Mouse (Mus musculus): ENCODE results near the gene Bhlhe41. TPM values are rescaled to one million over a fixed set of nuclear protein-coding genes. Genes with fewer than 3 reads are reported as not detected.

Gene Bhlhe41
- polyA plus RNA-seq, 1 experiment from 2014 or later = 1.6 TPM

DNA sequence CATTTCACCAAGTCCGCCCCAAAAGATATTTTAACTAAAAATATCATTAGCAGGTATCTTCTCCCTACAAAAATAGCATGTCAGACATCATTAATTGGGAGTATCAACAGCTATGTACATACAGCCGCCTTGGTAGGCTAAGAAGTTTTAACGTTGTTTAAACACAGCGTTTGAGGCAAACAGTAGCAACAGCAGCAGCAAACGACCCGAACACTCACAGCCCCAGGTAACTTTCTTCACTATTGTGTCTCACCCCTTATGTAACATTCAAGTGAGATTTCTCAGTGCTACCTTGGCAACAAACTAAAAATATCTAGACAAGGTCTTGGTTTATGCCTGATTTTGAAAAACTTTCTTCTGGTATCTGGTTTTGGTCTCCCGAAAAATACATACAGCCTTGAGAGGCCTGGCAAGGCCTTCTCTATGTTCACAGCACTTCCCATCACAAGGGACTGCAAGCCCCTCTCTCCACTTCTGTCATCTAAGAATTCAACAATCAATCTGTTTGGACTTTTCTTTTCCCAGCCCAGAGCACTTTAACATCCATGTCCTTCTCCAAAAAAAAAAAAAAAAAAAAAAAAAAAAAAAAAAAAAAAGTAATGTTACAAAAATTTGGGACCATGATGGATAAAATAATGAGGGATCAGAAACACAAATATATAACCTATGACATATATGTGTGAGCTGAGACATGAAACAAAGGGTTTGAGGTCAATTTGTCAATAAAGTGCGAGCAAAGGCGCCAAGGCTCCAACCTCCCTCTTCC lies 3.7 kb downstream of the Bhlhe41 start:
- H3K27ac ChIP-seq (replicated peaks) = no peak overlapping the region
- DNase-seq (ENCODE audit: low spot score) (no peak), ATAC-seq (ENCODE audit: low FRiP score, low TSS enrichment) (no peak)
- TF ChIP-seq CTCF (IDR thresholded peaks at IDR 0.05; ENCODE audit: low read depth) = no peak
- TF ChIP-seq EP300 (optimal IDR thresholded peaks at IDR 0.05) = no peak
- H3K9ac ChIP-seq (ENCODE audit: low read length) = no peak overlapping the region
- H3K4me3 ChIP-seq (ENCODE audit: low read depth, low read length) = no peak overlapping the region
- H3K4me2 ChIP-seq (replicated peaks; ENCODE audit: low read depth) = no peak overlapping the region
- H3K4me1 ChIP-seq (replicated peaks; ENCODE audit: control insufficient read depth, insufficient read depth) = no peaks in the 10 kb centered on the region
- H3K36me3 ChIP-seq (ENCODE audit: control insufficient read depth, insufficient read depth, low read length) = no peaks in the 10 kb centered on the region
- 83% methylated on average over 9 of the region's 9 CpGs for WGBS
- H3K9me3 ChIP-seq (ENCODE audit: control insufficient read depth, low read length) = no peaks in the 10 kb centered on the region
- peaks cover 6% of the 10 kb centered on the region; the same call in 1 of the 2 replicates for H3K27me3 ChIP-seq (ENCODE audit: control insufficient read depth, insufficient read depth, low read length)

DNA sequence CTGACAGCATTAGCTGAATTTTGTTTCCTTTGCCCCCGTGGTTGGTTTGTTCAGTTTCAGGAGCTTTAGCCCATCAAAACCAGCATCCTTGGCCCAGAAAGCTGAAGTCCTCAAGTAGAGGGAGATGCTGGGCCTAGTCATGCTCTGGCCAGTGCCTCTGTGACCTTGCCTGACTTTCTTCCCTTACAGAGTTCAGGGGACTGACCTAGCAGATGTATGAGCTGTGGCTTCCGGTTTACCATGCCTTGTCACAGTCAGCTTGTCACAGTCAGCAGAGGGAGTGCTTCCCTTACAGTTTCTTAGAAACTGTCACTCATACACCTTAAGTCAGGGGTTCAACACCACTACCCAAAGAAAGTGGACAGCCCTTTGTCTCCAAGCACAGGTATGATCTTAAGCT lies 5.0 kb downstream of the Bhlhe41 start:
- Histone ChIP-seq H3K4me1 (replicated peaks; ENCODE audit: control insufficient read depth, insufficient read depth) (no peaks in the 10 kb centered on the region), H3K27me3 (ENCODE audit: control insufficient read depth, insufficient read depth, low read length) (peaks cover 6% of the 10 kb centered on the region; the same call in 1 of the 2 replicates), H3K27ac (replicated peaks) (no peak overlapping the region), H3K9me3 (ENCODE audit: control insufficient read depth, low read length) (no peaks in the 10 kb centered on the region), H3K4me2 (replicated peaks; ENCODE audit: low read depth) (no peak overlapping the region), H3K36me3 (ENCODE audit: control insufficient read depth, insufficient read depth, low read length) (no peaks in the 10 kb centered on the region), H3K4me3 (ENCODE audit: low read depth, low read length) (no peak overlapping the region), H3K9ac (ENCODE audit: low read length) (no peak overlapping the region)
- WGBS = 69% methylated on average over 2 of the region's 2 CpGs
- TF ChIP-seq EP300 (optimal IDR thresholded peaks at IDR 0.05) = no peak
- peak; percentile 50; the same call in 1 of the 2 replicates for TF ChIP-seq CTCF (IDR thresholded peaks at IDR 0.05; ENCODE audit: low read depth)
- DNase-seq (ENCODE audit: low spot score) = no peak
- no peak for ATAC-seq (ENCODE audit: low FRiP score, low TSS enrichment)

DNA sequence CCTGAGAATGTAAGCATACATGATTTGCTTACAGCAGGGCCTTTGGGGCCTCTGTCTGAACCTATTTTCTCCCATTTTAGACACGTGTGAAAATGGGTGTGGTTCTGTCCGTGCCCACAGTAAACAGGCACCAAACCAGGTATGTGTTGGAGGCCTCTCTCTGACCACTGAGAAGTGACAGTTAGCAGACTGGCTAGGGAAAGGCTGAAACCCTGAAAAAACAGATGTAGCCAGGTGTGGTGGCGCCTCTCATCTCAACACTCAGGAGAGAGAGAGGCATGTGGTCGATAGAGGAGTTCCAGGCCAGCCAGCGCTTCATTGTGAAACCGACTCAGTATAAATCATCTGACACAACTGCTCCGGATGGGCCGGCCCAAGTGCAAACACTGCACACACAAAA lies 6.9 kb downstream of the Bhlhe41 start:
- H3K27me3 ChIP-seq (ENCODE audit: control insufficient read depth, insufficient read depth, low read length) = peaks cover 6% of the 10 kb centered on the region; the same call in 1 of the 2 replicates
- ATAC-seq (ENCODE audit: low FRiP score, low TSS enrichment) (no peak), DNase-seq (ENCODE audit: low spot score) (no peak)
- H3K27ac ChIP-seq (replicated peaks) = no peak overlapping the region
- H3K4me3 ChIP-seq (ENCODE audit: low read depth, low read length) = no peak overlapping the region
- 41% methylated on average over 8 of the region's 8 CpGs for WGBS
- TF ChIP-seq EP300 (optimal IDR thresholded peaks at IDR 0.05) (no peak), CTCF (IDR thresholded peaks at IDR 0.05; ENCODE audit: low read depth) (no peak)
- no peaks in the 10 kb centered on the region for H3K36me3 ChIP-seq (ENCODE audit: control insufficient read depth, insufficient read depth, low read length)
- no peaks in the 10 kb centered on the region for H3K4me1 ChIP-seq (replicated peaks; ENCODE audit: control insufficient read depth, insufficient read depth)
- H3K4me2 ChIP-seq (replicated peaks; ENCODE audit: low read depth) = no peak overlapping the region
- no peaks in the 10 kb centered on the region for H3K9me3 ChIP-seq (ENCODE audit: control insufficient read depth, low read length)
- H3K9ac ChIP-seq (ENCODE audit: low read length) = no peak overlapping the region

- ATAC-seq (ENCODE audit: low FRiP score, low TSS enrichment) (no peak), DNase-seq (ENCODE audit: low spot score) (no peak)
- no peak overlapping the region for H3K4me2 ChIP-seq (replicated peaks; ENCODE audit: low read depth)
- no peak overlapping the region for H3K9ac ChIP-seq (ENCODE audit: low read length)
- TF ChIP-seq CTCF (IDR thresholded peaks at IDR 0.05; ENCODE audit: low read depth) = no peak
- no peak for TF ChIP-seq EP300 (optimal IDR thresholded peaks at IDR 0.05)
- WGBS = 89% methylated on average over 7 of the region's 7 CpGs
- H3K27me3 ChIP-seq (ENCODE audit: control insufficient read depth, insufficient read depth, low read length) = peaks cover 1% of the 10 kb centered on the region; the same call in 1 of the 2 replicates
- no peak overlapping the region for H3K27ac ChIP-seq (replicated peaks)
- no peak overlapping the region for H3K4me3 ChIP-seq (ENCODE audit: low read depth, low read length)
- H3K9me3 ChIP-seq (ENCODE audit: control insufficient read depth, low read length) = no peaks in the 10 kb centered on the region
- H3K4me1 ChIP-seq (replicated peaks; ENCODE audit: control insufficient read depth, insufficient read depth) = no peaks in the 10 kb centered on the region
- no peaks in the 10 kb centered on the region for H3K36me3 ChIP-seq (ENCODE audit: control insufficient read depth, insufficient read depth, low read length)
Observed at GRCm38 (mm10) chr6:145857428-145857827, 7.9 kb downstream of the Bhlhe41 start.

DNA sequence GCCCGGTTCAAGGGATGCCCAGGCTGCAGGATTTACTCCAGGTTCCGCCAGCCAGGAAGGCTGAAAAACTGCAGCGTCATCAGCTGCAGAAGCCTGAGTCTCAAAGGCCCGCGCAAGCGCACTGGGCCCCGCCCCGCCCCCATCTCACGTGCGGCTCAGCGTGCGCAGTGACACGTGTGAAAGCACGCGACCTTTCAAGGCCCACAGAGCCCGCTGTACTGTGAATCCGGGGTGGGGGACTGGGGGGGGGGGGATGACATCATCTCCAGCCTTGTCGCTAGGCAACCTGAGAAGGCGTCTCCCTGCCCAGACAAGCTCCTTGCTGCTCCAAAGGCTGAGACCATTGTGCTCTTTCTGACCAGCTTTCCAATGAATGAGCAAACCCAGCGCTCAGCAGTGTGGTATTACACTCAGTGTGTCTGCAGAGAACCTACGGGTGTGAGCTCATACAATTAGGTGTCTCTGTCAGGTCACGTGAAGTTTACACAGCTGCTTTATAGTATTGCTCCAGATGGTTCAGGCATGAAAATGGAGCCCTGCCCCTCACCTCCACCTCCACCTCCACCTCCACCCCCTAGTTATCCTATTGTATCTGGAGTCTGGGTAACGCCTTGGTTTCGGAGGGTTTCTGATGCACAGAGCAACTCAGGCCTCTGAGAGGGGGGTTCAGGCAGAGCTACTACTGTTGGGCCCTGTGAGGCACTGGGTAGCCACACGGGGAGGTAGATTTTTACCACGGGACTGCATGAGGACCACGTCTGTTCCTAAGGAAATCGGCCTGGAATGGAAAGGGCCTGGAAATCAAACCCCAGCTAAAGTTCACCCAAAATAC lies 9.4 kb downstream of the Bhlhe41 start:
- TF ChIP-seq EP300 (optimal IDR thresholded peaks at IDR 0.05) (no peak), CTCF (IDR thresholded peaks at IDR 0.05; ENCODE audit: low read depth) (no peak)
- Histone ChIP-seq H3K4me2 (replicated peaks; ENCODE audit: low read depth) (peak overlapping the region; percentile 15), H3K27me3 (ENCODE audit: control insufficient read depth, insufficient read depth, low read length) (no peaks in the 10 kb centered on the region), H3K9ac (ENCODE audit: low read length) (no peak overlapping the region), H3K27ac (replicated peaks) (no peak overlapping the region), H3K4me3 (ENCODE audit: low read depth, low read length) (no peak overlapping the region), H3K4me1 (replicated peaks; ENCODE audit: control insufficient read depth, insufficient read depth) (no peaks in the 10 kb centered on the region), H3K9me3 (ENCODE audit: control insufficient read depth, low read length) (no peaks in the 10 kb centered on the region), H3K36me3 (ENCODE audit: control insufficient read depth, insufficient read depth, low read length) (no peaks in the 10 kb centered on the region)
- DNase-seq (ENCODE audit: low spot score) = peak; percentile 96
- WGBS = 12% methylated on average over 28 of the region's 28 CpGs
- ATAC-seq (ENCODE audit: low FRiP score, low TSS enrichment) = peak; percentile 92
